Mouse (Mus musculus) granulocyte monocyte progenitor cell, adult 5-6 weeks (primary cell): ENCODE measurements around the gene Orm2. TPM values are rescaled to one million over a fixed set of nuclear protein-coding genes. Genes with fewer than 3 reads are reported as not detected.
A peak's percentile ranks its signal among the peaks of the same experiment; 100 is the strongest.

Source experiments
- ATAC-seq: replicated peaks from 2 replicates; pipeline ENCODE4 v1.8.0; 2016; ENCODE audit warnings: mild to moderate bottlenecking, moderate TSS enrichment, inconsistent platforms; ENCODE audit not compliant: poor library complexity, severe bottlenecking
- total RNA-seq, 2 experiments: library from RNA; stranded (forward) in 1 of 2; stranded (reverse) in 1 of 2; fragments of 200-712, 200-1000 nt in 1 of 2; fragments of >200 nt in 1 of 2; fragmentation: Nextera tagmentation in 1 of 2; gene quantifications; 2 replicates each; pipeline ENCODE4 v1.2.3; 2014 to 2017

The Orm2 gene
- not detected in 2 replicates for total RNA-seq (2014; fragmentation: Nextera tagmentation)
- total RNA-seq (2017), result not detected in 2 replicates

- ATAC-seq, result 0 out of 2 replicates have a peak, but pooled peaks have one; percentile 4
These were observed at the start of gene Orm2 for GRCm38 (mm10) chr4:63362150-63362549. Orm2 (plus strand) TSS chr4:63362449.

GRCm38 (mm10) chr4:63314063-63314462 is 48.2 kb upstream of the Orm2 start:
- ATAC-seq, result no peak

- ATAC-seq, result no peak
These were observed 46.0 kb upstream of the Orm2 start for GRCm38 (mm10) chr4:63316076-63316746.

GRCm38 (mm10) chr4:63319566-63319965 is 42.7 kb upstream of the Orm2 start:
- ATAC-seq, result peak; percentile 74

- no peak for ATAC-seq
These were observed 38.9 kb upstream of the Orm2 start for GRCm38 (mm10) chr4:63323275-63323815.

- ATAC-seq, result no peak
These were observed 28.8 kb upstream of the Orm2 start for GRCm38 (mm10) chr4:63333403-63333802.

GRCm38 (mm10) chr4:63338414-63339076 is 23.7 kb upstream of the Orm2 start:
- no peak for ATAC-seq

GRCm38 (mm10) chr4:63342491-63342890 is 19.8 kb upstream of the Orm2 start:
- ATAC-seq, result no peak

- no peak for ATAC-seq
These were observed 18.6 kb upstream of the Orm2 start for GRCm38 (mm10) chr4:63343608-63344007.

- peak; percentile 87 for ATAC-seq
These were observed 18.0 kb upstream of the Orm2 start, which contains the start of gene Orm1 for GRCm38 (mm10) chr4:63344295-63344694. Orm1 (plus strand) TSS chr4:63344560.

- no peak for ATAC-seq
These were observed 17.0 kb upstream of the Orm2 start for GRCm38 (mm10) chr4:63345261-63345660.

GRCm38 (mm10) chr4:63346659-63347058 is 15.6 kb upstream of the Orm2 start:
- ATAC-seq, result no peak

GRCm38 (mm10) chr4:63348524-63348923 is 13.7 kb upstream of the Orm2 start:
- ATAC-seq, result 0 out of 2 replicates have a peak, but pooled peaks have one; percentile 13

GRCm38 (mm10) chr4:63355877-63356665 is 6.2 kb upstream of the Orm2 start, which contains the start of gene Orm3:
Orm3 (plus strand) TSS chr4:63356162.
- ATAC-seq, result peak; percentile 12

- ATAC-seq, result peak; percentile 50
These were observed 5.2 kb upstream of the Orm2 start for GRCm38 (mm10) chr4:63356981-63357570.

- no peak for ATAC-seq
These were observed 2.4 kb upstream of the Orm2 start for GRCm38 (mm10) chr4:63359861-63360260.

- peak; percentile 74 for ATAC-seq
These were observed 6.3 kb downstream of the Orm2 start for GRCm38 (mm10) chr4:63368577-63368976.

- ATAC-seq, result no peak
These were observed 8.6 kb downstream of the Orm2 start for GRCm38 (mm10) chr4:63370897-63371296.

- peak; percentile 52 for ATAC-seq
These were observed 9.6 kb downstream of the Orm2 start for GRCm38 (mm10) chr4:63371890-63372289.

GRCm38 (mm10) chr4:63373404-63373803 is 11.2 kb downstream of the Orm2 start:
- no peak for ATAC-seq
